Mouse (Mus musculus): ENCODE data around the gene Nlrp3.

DNA sequence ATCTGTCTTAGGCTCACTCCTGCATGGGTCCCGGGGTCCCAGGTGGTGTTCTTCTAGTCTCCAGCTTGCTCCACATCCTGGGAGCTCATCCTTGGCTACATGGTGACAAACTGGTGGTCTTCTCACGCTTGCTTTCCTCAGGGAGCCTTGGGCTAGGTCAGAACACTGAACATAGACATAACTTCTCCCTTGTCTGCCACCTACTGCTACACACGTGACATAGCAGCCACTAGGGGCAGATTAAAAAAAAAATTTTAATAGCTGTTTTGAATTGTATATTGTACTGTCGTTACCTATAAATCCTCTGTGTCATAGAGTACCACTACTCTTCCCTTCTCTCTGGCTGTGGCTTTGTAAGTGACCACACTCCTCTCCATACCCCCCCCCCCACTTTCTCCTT lies 54.7 kb downstream of the Nlrp3 start:
- no peak; the same call in 1 of the 2 replicates for TF ChIP-seq CTCF (IDR thresholded peaks at IDR 0.05; ENCODE audit: borderline replicate concordance, extremely low read depth, insufficient read depth, insufficient read length)
- TF ChIP-seq POLR2A (IDR thresholded peaks at IDR 0.05; ENCODE audit: borderline replicate concordance, extremely low read depth, insufficient read depth, insufficient read length, poor library complexity, severe bottlenecking) = no peak

Data from brain, embryonic 14.5 days (tissue).